Mouse (Mus musculus): ENCODE data around the gene Ggcx. TPM values are rescaled to one million over a fixed set of nuclear protein-coding genes. Genes with fewer than 3 reads are reported as not detected.

The Ggcx gene
- polyA plus RNA-seq, 1 experiment from 2014 or later, result 23.9 TPM

Other genes starting within 250 kb of the Ggcx start
- gene Atoh8, start 178.7 kb upstream of the Ggcx start, polyA plus RNA-seq (2014; fragmentation: Nextera tagmentation; extraction: Ambion mirVana), result 11.6 and 11.8 TPM in 2 replicates
- gene Sftpb, start 109.7 kb upstream of the Ggcx start, polyA plus RNA-seq (2014; fragmentation: Nextera tagmentation; extraction: Ambion mirVana), result 0.23 TPM in 1 of 2 replicates, not detected in the other
- 51.4 and 54.5 TPM in 2 replicates for gene Usp39, start 69.1 kb upstream of the Ggcx start, polyA plus RNA-seq (2014; fragmentation: Nextera tagmentation; extraction: Ambion mirVana)
- gene 0610030E20Rik, start 67.0 kb upstream of the Ggcx start, polyA plus RNA-seq (2014; fragmentation: Nextera tagmentation; extraction: Ambion mirVana), result 12.9 and 17.4 TPM in 2 replicates
- gene Tmem150a, start 58.9 kb upstream of the Ggcx start, polyA plus RNA-seq (2014; fragmentation: Nextera tagmentation; extraction: Ambion mirVana), result 14.8 and 15.1 TPM in 2 replicates
- gene Rnf181, start 47.4 kb upstream of the Ggcx start, polyA plus RNA-seq (2014; fragmentation: Nextera tagmentation; extraction: Ambion mirVana), result 95.4 and 107 TPM in 2 replicates
- 55.3 and 59.2 TPM in 2 replicates for gene Vamp5, start 33.8 kb upstream of the Ggcx start, polyA plus RNA-seq (2014; fragmentation: Nextera tagmentation; extraction: Ambion mirVana)
- 137 and 142 TPM in 2 replicates for gene Vamp8, start 23.6 kb upstream of the Ggcx start, polyA plus RNA-seq (2014; fragmentation: Nextera tagmentation; extraction: Ambion mirVana)
- 321 and 349 TPM in 2 replicates for gene Mat2a, start 25.2 kb downstream of the Ggcx start, polyA plus RNA-seq (2014; fragmentation: Nextera tagmentation; extraction: Ambion mirVana)
- gene Sh2d6, start 107.4 kb downstream of the Ggcx start, polyA plus RNA-seq (2014; fragmentation: Nextera tagmentation; extraction: Ambion mirVana), result not detected in 2 replicates
- 22.7 and 25.9 TPM in 2 replicates for gene Capg, start 130.1 kb downstream of the Ggcx start, polyA plus RNA-seq (2014; fragmentation: Nextera tagmentation; extraction: Ambion mirVana)
- gene Elmod3, start 184.1 kb downstream of the Ggcx start, polyA plus RNA-seq (2014; fragmentation: Nextera tagmentation; extraction: Ambion mirVana), result 10.5 and 12.1 TPM in 2 replicates
- 13.9 and 16.2 TPM in 2 replicates for gene Retsat, start 184.2 kb downstream of the Ggcx start, polyA plus RNA-seq (2014; fragmentation: Nextera tagmentation; extraction: Ambion mirVana)
- 25.3 and 31.0 TPM in 2 replicates for gene Tgoln1, start 202.7 kb downstream of the Ggcx start, polyA plus RNA-seq (2014; fragmentation: Nextera tagmentation; extraction: Ambion mirVana)